24 mouse cellular contexts compared by ENCODE assay signal in the genomic region with DNA sequence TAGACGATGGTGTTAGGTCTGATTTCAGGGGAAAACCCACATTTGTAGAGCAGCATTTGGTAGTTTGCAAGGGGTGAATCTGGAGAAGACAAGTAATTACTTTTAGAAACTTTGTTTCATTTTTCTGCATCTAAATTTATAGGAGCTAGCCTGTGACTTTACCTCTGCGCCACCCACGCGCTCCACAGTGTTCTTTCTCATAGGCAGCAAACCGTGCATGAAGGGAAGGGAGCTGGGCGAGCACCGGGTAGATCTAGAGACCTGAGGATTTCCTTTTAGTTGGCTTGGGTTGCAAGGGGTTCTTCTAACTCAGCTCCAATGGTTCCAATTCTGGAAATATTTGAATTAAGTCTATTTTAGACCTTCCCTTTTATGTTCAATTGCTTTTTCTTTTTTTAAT. TPM values are rescaled to one million over a fixed set of nuclear protein-coding genes. Genes with fewer than 3 reads are reported as not detected.
DNase-seq lines count a peak whose midpoint lies in the region; ATAC-seq and TF ChIP-seq lines count a peak whose summit lies in the region.
"Had no signal": no experiment of that assay in that cellular context is flagged by ENCODE, and none has a peak within 500 bp of the region (broad histone marks: within the 10 kb centered on the region; RNA-seq: fewer than 3 reads in every experiment).

No protein-coding gene starts in this region.

- no peak for ATAC-seq in forebrain, embryonic 11.5 days (replicated peaks; ENCODE audit: low FRiP score)
- ATAC-seq: forebrain, embryonic 16.5 days; inflammation-experienced regulatory T-cells, adult 6 months had no signal

- H3K9me3 ChIP-seq in forebrain, embryonic 11.5 days (ENCODE audit: control insufficient read depth, low read length) = no peaks in the 10 kb centered on the region
- H3K9me3 ChIP-seq: heart, embryonic 10.5 days; liver, embryonic 13.5 days; midbrain, embryonic 12.5 days; neural tube, embryonic 15.5 days; stomach, embryonic 15.5 days had no signal

- no peak for TF ChIP-seq CTCF in kidney, adult 2 months (conservative IDR thresholded peaks at IDR 0.05; ENCODE audit: insufficient read depth, insufficient read length, low read depth, low read length)

- no peak overlapping the region for H3K9ac ChIP-seq in forebrain, embryonic 11.5 days (ENCODE audit: low read length)
- H3K9ac ChIP-seq: hindbrain, embryonic 14.5 days; liver, embryonic 13.5 days; midbrain, embryonic 12.5 days; neural tube, embryonic 15.5 days; stomach, embryonic 15.5 days had no signal

- H3K4me3 ChIP-seq in kidney, adult 2 months (ENCODE audit: insufficient read depth, low read depth, low read length) = no peak overlapping the region
- no peak overlapping the region for H3K4me3 ChIP-seq in forebrain, embryonic 11.5 days (ENCODE audit: low read depth, low read length)
- H3K4me3 ChIP-seq: embryonic facial prominence, embryonic 10.5 days; heart, embryonic 10.5 days; liver, embryonic 13.5 days; midbrain, embryonic 12.5 days; neural tube, embryonic 15.5 days; stomach, embryonic 15.5 days had no signal

- H3K27me3 ChIP-seq in kidney, adult 2 months (replicated peaks; ENCODE audit: control insufficient read depth, insufficient read depth, low read length) = no peaks in the 10 kb centered on the region; the same call in 1 of the 2 replicates
- no peaks in the 10 kb centered on the region for H3K27me3 ChIP-seq in forebrain, embryonic 11.5 days (ENCODE audit: control insufficient read depth, insufficient read depth, low read length)
- H3K27me3 ChIP-seq: liver, embryonic 13.5 days; midbrain, embryonic 12.5 days; neural tube, embryonic 15.5 days; stomach, embryonic 15.5 days had no signal

- DNase-seq in kidney, adult 2 months = peak; percentile 40
- no peak for DNase-seq in kidney, postnatal 14 days
- peak; percentile 55 to 56 for DNase-seq in left cerebral cortex, adult 18-20 months (ENCODE audit: low spot score in 2 of 2)
- no peak for DNase-seq in left cerebral cortex, adult 11 months (ENCODE audit: low spot score)
- peak; percentile 36 to 70 for DNase-seq in left cerebral cortex, postnatal 25 days (ENCODE audit: low spot score in 2 of 2)
- peak; percentile 27 for DNase-seq in right cerebral cortex, postnatal 25 days
- DNase-seq in forebrain, embryonic 11.5 days (ENCODE audit: low spot score) = no peak
- DNase-seq: adrenal gland, postnatal 25 days; cerebellum, adult 11 months; cerebellum, adult 9-11 months; gastrocnemius, postnatal 10 days; heart, postnatal 4 days; liver, embryonic 13.5 days; lung, adult 2 months; lung, postnatal 14 days had no signal

- 84% methylated on average over 7 of the region's 7 CpGs for WGBS in kidney, adult 2 months
- WGBS in forebrain, embryonic 11.5 days = 86% methylated on average over 7 of the region's 7 CpGs

- no peak for TF ChIP-seq POLR2A in kidney, adult 2 months (IDR thresholded peaks at IDR 0.05; ENCODE audit: low read depth, low read length)

- intact Hi-C loops in left cerebral cortex, postnatal 25 days (cut with DNase I) = no loop called here

- H3K36me3 ChIP-seq in kidney, adult 2 months (ENCODE audit: control insufficient read depth, insufficient read depth, low read length) = no peaks in the 10 kb centered on the region
- H3K36me3 ChIP-seq in forebrain, embryonic 11.5 days (ENCODE audit: control insufficient read depth, insufficient read depth, low read length) = no peaks in the 10 kb centered on the region
- H3K36me3 ChIP-seq: embryonic facial prominence, embryonic 10.5 days; heart, embryonic 10.5 days; liver, embryonic 13.5 days; midbrain, embryonic 12.5 days; neural tube, embryonic 15.5 days; stomach, embryonic 15.5 days had no signal

- no peak overlapping the region for H3K4me2 ChIP-seq in forebrain, embryonic 11.5 days (ENCODE audit: low read depth, low read length, severe bottlenecking)
- H3K4me2 ChIP-seq: hindbrain, embryonic 14.5 days; liver, embryonic 13.5 days; midbrain, embryonic 12.5 days; neural tube, embryonic 15.5 days; stomach, embryonic 15.5 days had no signal

- H3K27ac ChIP-seq in kidney, adult 2 months (ENCODE audit: insufficient read depth, low read depth, low read length) = no peak overlapping the region
- no peak overlapping the region for H3K27ac ChIP-seq in forebrain, embryonic 11.5 days (ENCODE audit: low read depth, low read length)
- H3K27ac ChIP-seq: embryonic facial prominence, embryonic 10.5 days; heart, embryonic 10.5 days; hindbrain, embryonic 14.5 days; kidney, postnatal 0 days; liver, embryonic 13.5 days; midbrain, embryonic 12.5 days; neural tube, embryonic 15.5 days; stomach, embryonic 15.5 days had no signal

- H3K4me1 ChIP-seq in kidney, adult 2 months (ENCODE audit: control insufficient read depth, insufficient read depth, low read length) = peaks cover 5% of the 10 kb centered on the region; the same call in 1 of the 2 replicates
- H3K4me1 ChIP-seq in forebrain, embryonic 11.5 days (replicated peaks; ENCODE audit: control insufficient read depth, insufficient read depth, low read length) = no peaks in the 10 kb centered on the region
- H3K4me1 ChIP-seq: heart, embryonic 10.5 days; liver, embryonic 13.5 days; midbrain, embryonic 12.5 days; neural tube, embryonic 15.5 days had no signal

RNA-seq across cellular contexts. Expression of a gene that starts 15.1 kb away (rescaled TPM):
- polyA plus RNA-seq in kidney, adult 2 months (2012; rRNA removed) = 11.5 and 12.0 TPM in 2 replicates
- 10 to 100 TPM; 25.1 to 28.4 TPM for total RNA-seq in left cerebral cortex, adult 18-20 months (2021)
- 10 to 100 TPM; 26.0 to 26.1 TPM for total RNA-seq in left cerebral cortex, postnatal 25 days (2021)
- polyA plus RNA-seq in forebrain, embryonic 11.5 days (2014; fragmentation: Nextera tagmentation; extraction: Ambion mirVana) = 38.8 and 39.1 TPM in 2 replicates

RNA-seq across cellular contexts. Expression of a gene that starts 23.8 kb away (rescaled TPM):
- 19.3 and 20.0 TPM in 2 replicates for polyA plus RNA-seq in kidney, adult 2 months (2012; rRNA removed)
- total RNA-seq in left cerebral cortex, adult 18-20 months (2021) = 100 to 1,000 TPM; 114 to 116 TPM
- total RNA-seq in left cerebral cortex, postnatal 25 days (2021) = 100 to 1,000 TPM; 109 to 127 TPM
- polyA plus RNA-seq in forebrain, embryonic 11.5 days (2014; fragmentation: Nextera tagmentation; extraction: Ambion mirVana) = 24.9 and 25.5 TPM in 2 replicates

Comparison
In these comparisons a context has a peak if more than half of its experiments do, and no peak if none do; other contexts are left out.
1. DNase-seq: peak in kidney, adult 2 months (single experiment), left cerebral cortex, adult 18-20 months (2 of 2), left cerebral cortex, postnatal 25 days (2 of 2) and right cerebral cortex, postnatal 25 days (single experiment); none in kidney, postnatal 14 days (single experiment), left cerebral cortex, adult 11 months (single experiment) and forebrain, embryonic 11.5 days (single experiment).